Mouse (Mus musculus) hindbrain, embryonic 14.5 days (tissue): ENCODE measurements around the gene Phf1. TPM values are rescaled to one million over a fixed set of nuclear protein-coding genes. Genes with fewer than 3 reads are reported as not detected.

Source experiments
- ATAC-seq: fragments of 200-750 bp; cut with Nextera tagmentation; 2 replicates; pipeline ENCODE4 v1.8.0; 2017; ENCODE audit warnings: moderate number of reproducible peaks, mild to moderate bottlenecking, moderate TSS enrichment, moderate library complexity; ENCODE audit not compliant: low FRiP score
- DNase-seq: peaks from one replicate; pipeline ENCODE4 v3.0.0-alpha.2; 2015; ENCODE audit warnings: low spot score
- H3K27ac ChIP-seq: fragments of 300-500 bp; sonication (generic); 2 replicates; pipeline ENCODE4 v1.5.1; 2014; ENCODE audit warnings: mild to moderate bottlenecking, moderate library complexity
- H3K27me3 ChIP-seq: fragments of 300-500 bp; sonication (generic); 2 replicates; pipeline ENCODE4 v1.6.1; 2014; ENCODE audit warnings: mild to moderate bottlenecking, low read length, mixed read lengths; ENCODE audit not compliant: control insufficient read depth, insufficient read depth
- H3K36me3 ChIP-seq: fragments of 300-500 bp; sonication (generic); replicated peaks from 2 replicates; pipeline ENCODE4 v1.6.1; 2014; ENCODE audit not compliant: control insufficient read depth, insufficient read depth
- H3K4me1 ChIP-seq: fragments of 300-500 bp; sonication (generic); replicated peaks from 2 replicates; pipeline ENCODE4 v1.6.1; 2014; ENCODE audit warnings: antibody characterized with exemption, low read length, mixed read lengths; ENCODE audit not compliant: control insufficient read depth, insufficient read depth
- H3K4me2 ChIP-seq: fragments of 300-500 bp; sonication (generic); replicated peaks from 2 replicates; pipeline ENCODE4 v1.6.1; 2014; ENCODE audit warnings: mild to moderate bottlenecking, moderate library complexity
- H3K4me3 ChIP-seq: fragments of 300-500 bp; sonication (generic); replicated peaks from 2 replicates; pipeline ENCODE4 v1.5.1; 2014; ENCODE audit warnings: mild to moderate bottlenecking, low read length
- H3K9ac ChIP-seq: fragments of 300-500 bp; sonication (generic); 2 replicates; pipeline ENCODE4 v1.6.1; 2014
- H3K9me3 ChIP-seq: fragments of 300-500 bp; sonication (generic); 2 replicates; pipeline ENCODE4 v1.6.1; 2016; ENCODE audit warnings: low read length; ENCODE audit not compliant: control insufficient read depth
- WGBS: fragments of 180-500 bp; shearing (Covaris S2); extraction: QIAGEN DNeasy Blood & Tissue Kit; methylation state at CpG from one replicate; pipeline ENCODE4 v1.1.7; 2014; 5-methylcytosine and 5-hydroxymethylcytosine counted together
- microRNA-seq: library from miRNA; unstranded; fragments of <30 nt; microRNA quantifications from one replicate; pipeline ENCODE4, GENCODE M21; 2016
- polyA plus RNA-seq: library from polyadenylated mRNA; unstranded; fragments of >200 nt; fragmentation: Nextera tagmentation; extraction: Ambion mirVana; gene quantifications from 2 replicates; pipeline ENCODE4 v1.2.1, GENCODE M21; 2014

The Phf1 gene
- polyA plus RNA-seq, 1 experiment from 2014 or later: 23.3 TPM

DNA sequence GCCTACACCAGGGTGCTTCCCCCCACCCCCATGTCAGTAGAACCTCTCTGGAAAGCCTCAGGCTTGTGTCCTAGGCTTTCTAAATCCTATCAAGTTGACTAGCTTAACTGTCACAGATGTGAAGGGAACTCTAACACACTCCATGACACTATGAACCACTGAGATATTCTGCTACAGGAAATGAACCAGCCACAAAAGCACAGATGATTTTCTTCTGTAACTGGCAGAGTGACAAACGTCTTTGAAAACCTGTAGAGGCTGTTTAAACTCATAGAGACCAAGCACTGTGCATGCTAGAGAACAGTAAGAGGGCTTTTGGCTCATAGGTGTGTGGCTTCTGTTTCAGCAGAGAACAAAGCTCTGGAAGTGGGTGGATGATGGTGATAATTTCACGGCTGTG, 48.2 kb downstream of the Phf1 start:
- no peak overlapping the region for H3K4me2 ChIP-seq
- ATAC-seq: no peak
- WGBS: 81% methylated on average over 2 of the region's 2 CpGs

DNA sequence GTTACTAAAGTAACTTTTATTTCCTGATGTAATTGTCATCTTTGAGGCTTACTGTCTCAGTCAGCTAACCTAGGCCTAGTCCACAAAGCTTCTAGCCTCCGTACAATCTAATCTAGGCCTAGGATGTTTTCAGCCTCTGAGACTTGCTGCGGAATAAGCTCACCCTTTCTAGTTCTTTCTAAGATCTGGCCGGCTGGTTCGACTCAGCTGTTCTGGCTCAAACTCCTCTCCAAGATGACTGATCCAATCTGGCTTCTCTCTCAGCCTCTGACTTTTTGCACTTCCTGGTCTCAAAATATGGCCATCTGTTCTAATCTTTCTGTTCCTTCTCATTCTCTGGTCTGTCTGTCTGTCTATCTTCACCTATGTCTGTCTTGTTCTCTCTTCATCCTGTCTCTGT, 50.5 kb downstream of the Phf1 start:
- DNase-seq (no peak), ATAC-seq (no peak)
- H3K4me1 ChIP-seq: no peaks in the 10 kb centered on the region
- no peak overlapping the region for H3K4me2 ChIP-seq
- H3K9me3 ChIP-seq: no peaks in the 10 kb centered on the region
- H3K27me3 ChIP-seq: no peaks in the 10 kb centered on the region
- no peak overlapping the region for H3K9ac ChIP-seq
- no peak overlapping the region for H3K27ac ChIP-seq
- H3K36me3 ChIP-seq: peaks cover 21% of the 10 kb centered on the region
- WGBS: 96% methylated on average over 4 of the region's 4 CpGs
- no peak overlapping the region for H3K4me3 ChIP-seq

More for the DNA sequence above, 48.2 kb downstream of the Phf1 start:
- Histone ChIP-seq H3K4me1 (peaks cover 4% of the 10 kb centered on the region; the same call in 1 of the 2 replicates), H3K36me3 (peaks cover 44% of the 10 kb centered on the region), H3K9me3 (no peaks in the 10 kb centered on the region), H3K27ac (no peak overlapping the region), H3K4me3 (no peak overlapping the region), H3K9ac (no peak overlapping the region), H3K27me3 (no peaks in the 10 kb centered on the region)
- no peak for DNase-seq

DNA sequence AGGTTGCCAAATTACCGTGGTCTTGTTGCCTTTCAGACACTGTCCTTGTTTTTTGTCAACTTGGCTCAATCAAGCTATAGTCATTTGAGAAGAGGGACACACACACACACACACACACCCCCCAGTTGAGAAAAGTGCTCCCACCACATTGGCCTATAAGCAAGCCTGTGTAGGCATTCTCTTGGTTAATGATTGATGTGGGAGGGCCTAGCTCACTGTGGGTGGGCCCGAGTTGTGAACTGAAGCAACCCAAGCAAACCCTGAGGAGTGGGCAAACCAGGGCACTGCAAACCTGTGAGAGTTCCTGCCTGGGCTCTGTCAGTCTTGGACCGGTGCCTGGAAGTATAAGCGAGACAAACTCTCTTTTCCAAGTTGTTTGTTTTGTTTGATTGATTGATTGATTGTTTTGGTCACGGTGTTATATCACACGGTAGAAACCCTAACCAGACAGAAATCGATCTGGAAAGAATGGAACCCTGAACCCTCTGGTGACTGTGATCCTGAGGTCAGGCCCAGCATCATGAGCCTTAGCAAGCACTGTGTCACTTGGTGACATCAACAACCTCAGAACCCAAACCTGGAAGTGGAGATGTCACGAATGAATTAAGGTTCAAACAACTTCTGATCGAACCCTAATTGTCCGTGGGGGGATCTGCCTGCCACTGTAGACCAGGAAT, 52.8 kb downstream of the Phf1 start:
- no peaks in the 10 kb centered on the region for H3K9me3 ChIP-seq
- peaks cover 5% of the 10 kb centered on the region; the same call in 1 of the 2 replicates for H3K36me3 ChIP-seq
- H3K4me2 ChIP-seq: no peak overlapping the region
- no peaks in the 10 kb centered on the region for H3K27me3 ChIP-seq
- no peak overlapping the region for H3K9ac ChIP-seq
- DNase-seq (no peak), ATAC-seq (no peak)
- H3K27ac ChIP-seq: no peak overlapping the region
- 81% methylated on average over 10 of the region's 10 CpGs for WGBS
- no peak overlapping the region for H3K4me3 ChIP-seq
- H3K4me1 ChIP-seq: no peaks in the 10 kb centered on the region

Small RNA genes within 50 kb of the gene (microRNA-seq; reads per million reads assigned to microRNA genes)
- gene Gm27775 (not detected), gene Mir3083 (0.97 reads per million), gene Mir6968 (0.81 reads per million)

Other genes with a start within 250 kb of the Phf1 start
- gene Crebrf, start 217.4 kb upstream of the Phf1 start, polyA plus RNA-seq: 10.2 and 10.5 TPM in 2 replicates
- 47.8 and 51.5 TPM in 2 replicates for gene Bnip1, start 152.0 kb upstream of the Phf1 start, polyA plus RNA-seq
- not detected in 2 replicates for gene Nkx2-5, start 88.0 kb upstream of the Phf1 start, polyA plus RNA-seq
- 0.90 and 2.1 TPM in 2 replicates for gene Kifc5b, start 16.0 kb upstream of the Phf1 start, polyA plus RNA-seq
- gene Cuta, start 6.5 kb downstream of the Phf1 start, polyA plus RNA-seq: 112 and 113 TPM in 2 replicates
- 4.3 and 5.0 TPM in 2 replicates for gene Syngap1, start 8.2 kb downstream of the Phf1 start, polyA plus RNA-seq
- 9.7 and 11.1 TPM in 2 replicates for gene Zbtb9, start 40.1 kb downstream of the Phf1 start, polyA plus RNA-seq
- 5.9 and 6.9 TPM in 2 replicates for gene Bak1, start 96.0 kb downstream of the Phf1 start, polyA plus RNA-seq
- 1.2 and 1.8 TPM in 2 replicates for gene Itpr3, start 124.3 kb downstream of the Phf1 start, polyA plus RNA-seq
- gene Uqcc2, start 200.9 kb downstream of the Phf1 start, polyA plus RNA-seq: 359 and 406 TPM in 2 replicates
- 0.60 and 0.80 TPM in 2 replicates for gene Ip6k3, start 234.7 kb downstream of the Phf1 start, polyA plus RNA-seq